Mouse (Mus musculus) forebrain, postnatal 0 days (tissue): ENCODE measurements around the gene Ryk. TPM values are rescaled to one million over a fixed set of nuclear protein-coding genes. Genes with fewer than 3 reads are reported as not detected.

Experiments used
- ATAC-seq: fragments of 200-750 bp; cut with Nextera tagmentation; 2 replicates; pipeline ENCODE4 v1.8.0; 2017; ENCODE audit warnings: mild to moderate bottlenecking, moderate library complexity
- DNase-seq: peaks from one replicate; pipeline ENCODE4 v3.0.0-alpha.2; 2015
- H3K27ac ChIP-seq: fragments of 300-500 bp; sonication (generic); 2 replicates; pipeline ENCODE4 v1.5.1; 2014; ENCODE audit warnings: low read depth, mild to moderate bottlenecking, antibody characterized with exemption, low read length, moderate library complexity, mixed read lengths
- H3K27me3 ChIP-seq: fragments of 300-500 bp; sonication (generic); 2 replicates; pipeline ENCODE4 v1.6.1; 2014; ENCODE audit warnings: mild to moderate bottlenecking, low read length, mixed read lengths; ENCODE audit not compliant: insufficient read depth
- H3K36me3 ChIP-seq: fragments of 300-500 bp; sonication (generic); 2 replicates; pipeline ENCODE4 v1.6.1; 2014; ENCODE audit warnings: mild to moderate bottlenecking, moderate library complexity; ENCODE audit not compliant: insufficient read depth
- H3K4me1 ChIP-seq: fragments of 300-500 bp; sonication (generic); 2 replicates; pipeline ENCODE4 v1.6.1; 2014; ENCODE audit warnings: antibody characterized with exemption; ENCODE audit not compliant: insufficient read depth
- H3K4me2 ChIP-seq: fragments of 300-500 bp; sonication (generic); 2 replicates; pipeline ENCODE4 v1.6.1; 2014; ENCODE audit warnings: low read depth, mild to moderate bottlenecking, moderate library complexity
- H3K4me3 ChIP-seq: fragments of 300-500 bp; sonication (generic); 2 replicates; pipeline ENCODE4 v1.5.1; 2014; ENCODE audit warnings: low read depth, low read length, mixed read lengths
- H3K9ac ChIP-seq: fragments of 300-500 bp; sonication (generic); 2 replicates; pipeline ENCODE4 v1.6.1; 2014; ENCODE audit warnings: mild to moderate bottlenecking
- H3K9me3 ChIP-seq: fragments of 300-500 bp; sonication (generic); 2 replicates; pipeline ENCODE4 v1.6.1; 2016; ENCODE audit warnings: low read length
- CTCF ChIP-seq: sonication (generic); IDR thresholded peaks from 2 replicates; pipeline ENCODE4 v1.5.1; 2016; ENCODE audit warnings: antibody characterized with exemption, control low read depth, low read depth
- WGBS: fragments of 180-500 bp; shearing (Covaris S2); extraction: QIAGEN DNeasy Blood & Tissue Kit; methylation state at CpG from one replicate; pipeline ENCODE4 v1.1.7; 2014; 5-methylcytosine and 5-hydroxymethylcytosine counted together
- polyA plus RNA-seq: library from polyadenylated mRNA; unstranded; fragments of >200 nt; fragmentation: Nextera tagmentation; extraction: Ambion mirVana; gene quantifications from 2 replicates; pipeline ENCODE4 v1.2.1, GENCODE M21; 2015
- total RNA-seq: library from RNA; depleted of rRNA; stranded (reverse); fragments of >200 nt; gene quantifications from 2 replicates; pipeline ENCODE4 v1.2.3, GENCODE M21; 2014; rRNA removed

Gene Ryk
- total and polyA plus RNA-seq, 2 experiments from 2014 or later: 16.6 to 59.5 TPM

DNA sequence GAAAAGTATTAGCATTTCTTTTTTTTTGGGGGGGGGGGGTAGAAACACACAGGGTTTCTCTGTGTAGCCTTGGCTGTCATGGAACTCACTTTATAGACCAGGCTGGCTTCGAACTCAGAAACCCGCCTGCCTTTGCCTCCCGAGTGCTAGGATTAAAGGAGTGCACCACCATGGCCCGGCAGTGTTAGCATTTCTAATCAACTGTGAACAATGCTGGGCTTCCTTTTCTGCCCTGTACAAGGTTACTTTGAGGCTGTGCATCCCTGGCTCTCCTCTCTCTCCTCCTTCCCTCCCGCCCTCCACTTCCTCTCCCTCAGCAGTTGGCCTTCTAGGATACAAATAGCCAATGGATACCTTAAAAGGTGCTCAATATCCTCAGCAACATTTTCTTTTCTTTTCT is 114.0 kb downstream of the Ryk start:
- H3K4me3 ChIP-seq: no peak overlapping the region
- no peaks in the 10 kb centered on the region for H3K36me3 ChIP-seq
- no peak for ATAC-seq
- no peak for TF ChIP-seq CTCF
- no peaks in the 10 kb centered on the region for H3K4me1 ChIP-seq
- H3K27me3 ChIP-seq: no peaks in the 10 kb centered on the region
- no peak for DNase-seq
- no peak overlapping the region for H3K9ac ChIP-seq
- H3K4me2 ChIP-seq: no peak overlapping the region
- no peak overlapping the region for H3K27ac ChIP-seq
- WGBS: 58% methylated on average over 5 of the region's 5 CpGs
- H3K9me3 ChIP-seq: no peaks in the 10 kb centered on the region

DNA sequence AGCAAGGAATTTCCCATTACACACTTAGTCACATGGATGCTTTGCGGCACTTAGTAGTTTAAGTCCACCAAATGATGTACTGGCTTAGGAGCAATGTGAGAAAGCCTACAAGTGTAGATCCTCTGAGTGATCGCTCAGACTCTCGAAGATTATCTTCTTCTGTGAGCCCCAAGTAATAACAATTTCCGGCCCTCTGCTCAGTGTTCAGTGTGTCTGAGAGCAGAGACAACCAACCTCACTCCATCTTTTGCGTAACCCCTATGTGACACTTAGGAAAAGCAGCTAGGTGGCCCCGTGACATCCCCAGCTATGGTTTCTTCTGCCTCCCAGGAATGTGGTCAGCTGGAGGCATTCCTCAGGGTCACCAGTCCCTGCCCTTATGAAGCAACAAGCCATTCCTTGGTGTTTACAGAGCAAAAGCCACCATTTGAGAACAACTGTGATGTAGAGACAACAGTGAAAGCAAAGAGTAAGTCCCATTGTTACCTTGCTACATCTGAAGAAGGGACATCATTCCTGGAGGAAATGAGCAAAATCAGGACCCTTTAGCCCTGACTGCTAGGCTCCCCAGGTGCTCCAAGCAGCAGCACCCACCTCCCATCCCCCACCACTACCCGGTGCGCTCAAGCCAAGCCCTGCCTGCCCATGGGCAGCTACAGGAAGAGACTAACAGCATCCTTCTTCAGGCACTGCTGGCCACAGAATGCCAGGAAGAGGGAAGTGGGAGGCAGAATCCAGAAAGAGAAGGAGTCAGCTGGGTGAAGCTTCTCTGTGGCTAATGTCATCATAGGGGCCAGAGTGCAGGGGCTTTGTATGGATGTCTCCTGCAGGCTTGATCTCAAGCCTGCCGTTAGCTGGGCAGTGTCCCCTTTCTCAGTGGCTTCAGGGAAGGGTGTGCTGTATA is 116.6 kb downstream of the Ryk start:
- ATAC-seq: no peak
- H3K4me3 ChIP-seq: no peak overlapping the region
- H3K9ac ChIP-seq: no peak overlapping the region
- no peaks in the 10 kb centered on the region for H3K9me3 ChIP-seq
- no peaks in the 10 kb centered on the region for H3K36me3 ChIP-seq
- WGBS: 92% methylated on average over 9 of the region's 9 CpGs
- TF ChIP-seq CTCF: no peak
- H3K27me3 ChIP-seq: no peaks in the 10 kb centered on the region
- no peak overlapping the region for H3K4me2 ChIP-seq
- no peak for DNase-seq
- no peak overlapping the region for H3K27ac ChIP-seq
- no peaks in the 10 kb centered on the region for H3K4me1 ChIP-seq

DNA sequence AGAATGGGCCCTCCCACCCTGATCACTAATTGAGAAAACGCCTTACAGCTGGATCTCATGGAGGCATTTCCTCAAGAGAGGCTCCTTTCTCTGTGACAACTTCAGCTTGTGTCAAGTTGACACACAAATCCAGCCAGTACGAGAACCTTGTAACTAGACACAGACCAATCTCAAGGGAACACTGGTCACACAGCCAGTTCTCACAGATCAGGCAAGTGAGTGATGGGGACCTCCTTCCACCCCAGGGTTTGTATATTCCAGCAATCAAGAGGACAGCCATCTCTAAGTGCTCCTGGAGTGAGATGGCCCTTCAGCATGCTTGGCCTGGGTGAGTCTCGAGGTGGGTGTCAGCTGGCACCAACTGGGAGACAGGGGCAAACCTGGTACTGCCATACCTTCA is 121.1 kb downstream of the Ryk start:
- H3K27ac ChIP-seq: no peak overlapping the region
- H3K27me3 ChIP-seq: no peaks in the 10 kb centered on the region
- no peak overlapping the region for H3K4me3 ChIP-seq
- 83% methylated on average over 3 of the region's 3 CpGs for WGBS
- no peak for ATAC-seq
- no peak overlapping the region for H3K4me2 ChIP-seq
- no peaks in the 10 kb centered on the region for H3K36me3 ChIP-seq
- no peaks in the 10 kb centered on the region for H3K4me1 ChIP-seq
- no peak for DNase-seq
- no peak overlapping the region for H3K9ac ChIP-seq
- H3K9me3 ChIP-seq: no peaks in the 10 kb centered on the region
- TF ChIP-seq CTCF: no peak

Other genes with a start within 250 kb of the Ryk start
- 22.5 and 26.8 TPM in 2 replicates for gene Anapc13, start 208.6 kb upstream of the Ryk start, total RNA-seq
- 124 and 139 TPM in 2 replicates for gene Anapc13, start 208.6 kb upstream of the Ryk start, polyA plus RNA-seq
- gene Cep63, start 208.4 kb upstream of the Ryk start, total RNA-seq: 17.5 and 19.5 TPM in 2 replicates
- gene Cep63, start 208.4 kb upstream of the Ryk start, polyA plus RNA-seq: 35.9 and 39.3 TPM in 2 replicates
- 85.8 and 106 TPM in 2 replicates for gene Amotl2, start 118.2 kb upstream of the Ryk start, total RNA-seq
- gene Amotl2, start 118.2 kb upstream of the Ryk start, polyA plus RNA-seq: 24.8 and 27.6 TPM in 2 replicates
- gene Slco2a1, start 153.8 kb downstream of the Ryk start, total RNA-seq: 3.2 and 6.6 TPM in 2 replicates
- gene Slco2a1, start 153.8 kb downstream of the Ryk start, polyA plus RNA-seq: 4.2 and 4.6 TPM in 2 replicates